Mouse (Mus musculus): ENCODE results near the gene Esm1.

DNA sequence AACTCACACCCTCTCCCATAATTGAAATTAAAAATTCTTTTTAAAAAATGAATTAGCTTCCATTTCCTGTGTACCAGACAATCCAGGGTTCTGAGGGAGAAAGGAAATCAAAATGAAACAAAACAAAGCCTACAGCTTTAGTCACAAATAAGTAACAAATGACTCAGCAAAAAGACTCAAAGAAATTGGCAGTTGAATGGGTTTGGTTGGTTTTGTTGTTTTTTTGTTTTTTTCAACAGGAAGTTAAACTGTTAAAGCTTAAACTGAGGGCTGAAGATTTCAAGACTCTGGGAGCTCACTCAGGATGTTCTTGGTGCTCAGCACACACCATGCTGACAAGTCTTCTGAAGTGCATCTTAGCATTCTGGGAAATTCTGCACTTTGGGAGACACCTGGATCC lies 39.2 kb upstream of the Esm1 start:
- TF ChIP-seq CTCF (IDR thresholded peaks at IDR 0.05; ENCODE audit: control insufficient read depth, insufficient read depth, low read length): no peak
- no peak for TF ChIP-seq POLR2A (IDR thresholded peaks at IDR 0.05; ENCODE audit: borderline replicate concordance, control insufficient read depth, low read depth, low read length)
